ENCODE assay signal across 8 mouse cellular contexts in genomic region chr2:52425523-52425795, GRCm38 (mm10). TPM values are rescaled to one million over a fixed set of nuclear protein-coding genes. Genes with fewer than 3 reads are reported as not detected.
DNase-seq lines count a peak whose midpoint lies in the region; ATAC-seq and TF ChIP-seq lines count a peak whose summit lies in the region.

No protein-coding gene starts in this region.

- peak overlapping the region; percentile 96 for H3K9ac ChIP-seq in embryonic facial prominence, embryonic 14.5 days (ENCODE audit: low read depth, low read length)
- peak overlapping the region; percentile 91 for H3K9ac ChIP-seq in neural tube, embryonic 12.5 days

- TF ChIP-seq CTCF in layer of hippocampus, adult 2 months (conservative IDR thresholded peaks at IDR 0.05): no peak

- intact Hi-C loops in left cerebral cortex, postnatal 10 days (cut with DNase I): loop anchor here (10.0 kb wide), 1 partner anchor 169 kb away; no protein-coding TSS in a partner anchor

- H3K4me2 ChIP-seq in embryonic facial prominence, embryonic 14.5 days (ENCODE audit: low read depth, low read length): peak overlapping the region; percentile 73
- peak overlapping the region; percentile 68 for H3K4me2 ChIP-seq in neural tube, embryonic 12.5 days (replicated peaks)

- peak overlapping the region; percentile 91 for H3K27ac ChIP-seq in layer of hippocampus, adult 2 months
- peak overlapping the region; percentile 91 for H3K27ac ChIP-seq in embryonic facial prominence, embryonic 14.5 days (replicated peaks; ENCODE audit: low read depth, low read length)
- H3K27ac ChIP-seq in neural tube, embryonic 12.5 days: no peak overlapping the region

- WGBS in embryonic facial prominence, embryonic 14.5 days: 14% methylated on average over 10 of the region's 10 CpGs
- WGBS in neural tube, embryonic 12.5 days: 30% methylated on average over 10 of the region's 10 CpGs

- no peaks in the 10 kb centered on the region for H3K27me3 ChIP-seq in embryonic facial prominence, embryonic 14.5 days (replicated peaks; ENCODE audit: control insufficient read depth, insufficient read depth, low read length)
- H3K27me3 ChIP-seq in neural tube, embryonic 12.5 days (replicated peaks): no peaks in the 10 kb centered on the region

- no peak for DNase-seq in layer of hippocampus, adult 2 months (ENCODE audit: low spot score in 2 of 2)
- DNase-seq in layer of hippocampus, adult 8-10 months (ENCODE audit: low spot score in 2 of 2): no peak
- no peak for DNase-seq in embryonic facial prominence, embryonic 14.5 days (ENCODE audit: low spot score)
- peak; percentile 31 for DNase-seq in kidney, postnatal 10 days
- no peak for DNase-seq in left cerebral cortex, postnatal 10 days (ENCODE audit: extremely low spot score in 1 of 2, low spot score in 2 of 2)
- no peak for DNase-seq in thymus, postnatal 0 days (ENCODE audit: low spot score)
- DNase-seq in left cerebral cortex, adult 11 months (ENCODE audit: low spot score): no peak

- no peaks in the 10 kb centered on the region for H3K36me3 ChIP-seq in embryonic facial prominence, embryonic 14.5 days (ENCODE audit: control insufficient read depth, insufficient read depth, low read length)
- H3K36me3 ChIP-seq in neural tube, embryonic 12.5 days: no peaks in the 10 kb centered on the region

- peak overlapping the region; percentile 97 for H3K4me3 ChIP-seq in layer of hippocampus, adult 2 months
- H3K4me3 ChIP-seq in embryonic facial prominence, embryonic 14.5 days (ENCODE audit: low read depth, low read length): peak overlapping the region; percentile 97
- H3K4me3 ChIP-seq in neural tube, embryonic 12.5 days: peak overlapping the region; percentile 87

- H3K9me3 ChIP-seq in embryonic facial prominence, embryonic 14.5 days (ENCODE audit: control insufficient read depth, low read length): no peaks in the 10 kb centered on the region
- no peaks in the 10 kb centered on the region for H3K9me3 ChIP-seq in neural tube, embryonic 12.5 days

- peaks cover 24% of the 10 kb centered on the region for H3K4me1 ChIP-seq in embryonic facial prominence, embryonic 14.5 days (ENCODE audit: control insufficient read depth, insufficient read depth, low read length)
- H3K4me1 ChIP-seq in neural tube, embryonic 12.5 days: peaks cover 15% of the 10 kb centered on the region; the same call in 1 of the 2 replicates

- 0 out of 2 replicates have a peak, but pooled peaks have one; percentile 6 for ATAC-seq in embryonic facial prominence, embryonic 14.5 days (ENCODE audit: low read depth)
- no peak; the same call in 1 of the 2 replicates for ATAC-seq in neural tube, embryonic 12.5 days (ENCODE audit: low FRiP score, low read depth)

RNA-seq across cellular contexts. Expression of gene Arl5a, which starts 0.8 kb away (rescaled TPM):
- 10 to 100 TPM; 58.2 to 61.6 TPM for total RNA-seq in layer of hippocampus, adult 2 months (2021)
- 10 to 100 TPM; 55.1 to 67.2 (median 61.6) TPM for total RNA-seq in layer of hippocampus, adult 8-10 months (2022)
- polyA plus RNA-seq in embryonic facial prominence, embryonic 14.5 days (2014; fragmentation: Nextera tagmentation; extraction: Ambion mirVana): 66.8 and 71.4 TPM in 2 replicates
- polyA plus RNA-seq in neural tube, embryonic 12.5 days (2016; fragmentation: Nextera tagmentation; extraction: Ambion mirVana): 54.9 and 63.6 TPM in 2 replicates
- 10 to 100 TPM; 73.5 to 80.7 TPM for total RNA-seq in left cerebral cortex, postnatal 10 days (2021)
- 14.9 and 15.5 TPM in 2 replicates for polyA plus RNA-seq in thymus, postnatal 0 days (2015; fragmentation: Nextera tagmentation; extraction: Ambion mirVana)

RNA-seq across cellular contexts. Expression of gene Neb, which starts 47.2 kb away (rescaled TPM):
- 1 to 10 TPM; 1.5 TPM for total RNA-seq in layer of hippocampus, adult 2 months (2021)
- total RNA-seq in layer of hippocampus, adult 8-10 months (2022): 1 to 10 TPM; 1.2 to 2.5 (median 1.8) TPM
- polyA plus RNA-seq in embryonic facial prominence, embryonic 14.5 days (2014; fragmentation: Nextera tagmentation; extraction: Ambion mirVana): 212 and 249 TPM in 2 replicates
- 11.2 and 14.9 TPM in 2 replicates for polyA plus RNA-seq in neural tube, embryonic 12.5 days (2016; fragmentation: Nextera tagmentation; extraction: Ambion mirVana)
- total RNA-seq in left cerebral cortex, postnatal 10 days (2021): 1 to 10 TPM; 4.2 to 5.3 TPM
- polyA plus RNA-seq in thymus, postnatal 0 days (2015; fragmentation: Nextera tagmentation; extraction: Ambion mirVana): 3.1 and 3.6 TPM in 2 replicates
